Mouse (Mus musculus): ENCODE data around the gene Bhlhe41. TPM values are rescaled to one million over a fixed set of nuclear protein-coding genes. Genes with fewer than 3 reads are reported as not detected.

Bhlhe41 gene
- polyA plus RNA-seq, 1 experiment from 2014 or later = 1.1 TPM

DNA sequence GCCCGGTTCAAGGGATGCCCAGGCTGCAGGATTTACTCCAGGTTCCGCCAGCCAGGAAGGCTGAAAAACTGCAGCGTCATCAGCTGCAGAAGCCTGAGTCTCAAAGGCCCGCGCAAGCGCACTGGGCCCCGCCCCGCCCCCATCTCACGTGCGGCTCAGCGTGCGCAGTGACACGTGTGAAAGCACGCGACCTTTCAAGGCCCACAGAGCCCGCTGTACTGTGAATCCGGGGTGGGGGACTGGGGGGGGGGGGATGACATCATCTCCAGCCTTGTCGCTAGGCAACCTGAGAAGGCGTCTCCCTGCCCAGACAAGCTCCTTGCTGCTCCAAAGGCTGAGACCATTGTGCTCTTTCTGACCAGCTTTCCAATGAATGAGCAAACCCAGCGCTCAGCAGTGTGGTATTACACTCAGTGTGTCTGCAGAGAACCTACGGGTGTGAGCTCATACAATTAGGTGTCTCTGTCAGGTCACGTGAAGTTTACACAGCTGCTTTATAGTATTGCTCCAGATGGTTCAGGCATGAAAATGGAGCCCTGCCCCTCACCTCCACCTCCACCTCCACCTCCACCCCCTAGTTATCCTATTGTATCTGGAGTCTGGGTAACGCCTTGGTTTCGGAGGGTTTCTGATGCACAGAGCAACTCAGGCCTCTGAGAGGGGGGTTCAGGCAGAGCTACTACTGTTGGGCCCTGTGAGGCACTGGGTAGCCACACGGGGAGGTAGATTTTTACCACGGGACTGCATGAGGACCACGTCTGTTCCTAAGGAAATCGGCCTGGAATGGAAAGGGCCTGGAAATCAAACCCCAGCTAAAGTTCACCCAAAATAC lies 9.4 kb downstream of the Bhlhe41 start:
- no peak overlapping the region for H3K9ac ChIP-seq (ENCODE audit: low read depth, low read length)
- no peak for TF ChIP-seq CTCF (IDR thresholded peaks at IDR 0.05; ENCODE audit: low read depth)

DNA sequence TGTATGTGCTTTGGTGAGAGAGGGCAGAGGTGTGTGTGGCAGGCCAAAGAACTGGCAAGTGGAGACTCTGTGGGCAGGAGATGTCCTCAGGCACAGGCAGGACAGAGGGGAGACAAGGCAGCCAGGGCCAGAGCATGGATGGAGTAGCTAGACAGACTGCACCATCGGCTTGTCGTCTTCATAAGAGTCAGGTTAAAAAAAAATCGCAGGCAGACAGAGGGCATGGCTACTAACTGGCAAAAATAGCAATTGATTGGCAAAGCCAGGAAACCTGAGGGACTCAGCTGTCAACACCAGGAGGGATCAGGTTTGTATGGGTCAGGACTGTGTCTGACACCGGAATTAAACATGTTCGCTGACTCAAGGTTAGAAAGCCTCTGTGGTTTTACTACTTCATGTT lies 10.6 kb downstream of the Bhlhe41 start:
- Histone ChIP-seq H3K9ac (ENCODE audit: low read depth, low read length) (no peak overlapping the region), H3K4me1 (replicated peaks; ENCODE audit: insufficient read depth, low read length) (peaks cover 6% of the 10 kb centered on the region; the same call in 1 of the 2 replicates), H3K36me3 (ENCODE audit: insufficient read depth, low read length) (no peaks in the 10 kb centered on the region), H3K4me2 (ENCODE audit: low read length) (no peak overlapping the region), H3K4me3 (replicated peaks; ENCODE audit: low read depth, low read length) (no peak overlapping the region), H3K27ac (no peak overlapping the region), H3K27me3 (ENCODE audit: insufficient read depth, low read length) (no peaks in the 10 kb centered on the region), H3K9me3 (replicated peaks; ENCODE audit: low read length) (no peaks in the 10 kb centered on the region)
- no peak for TF ChIP-seq CTCF (IDR thresholded peaks at IDR 0.05; ENCODE audit: low read depth)
- ATAC-seq (replicated peaks; ENCODE audit: low FRiP score, low read depth) (no peak), DNase-seq (ENCODE audit: low spot score) (no peak)
- WGBS = 61% methylated on average over 5 of the region's 5 CpGs

More for the DNA sequence above, 9.4 kb downstream of the Bhlhe41 start:
- H3K4me2 ChIP-seq (ENCODE audit: low read length) = peak overlapping the region; percentile 45
- no peaks in the 10 kb centered on the region for H3K27me3 ChIP-seq (ENCODE audit: insufficient read depth, low read length)
- H3K4me1 ChIP-seq (replicated peaks; ENCODE audit: insufficient read depth, low read length) = peaks cover 6% of the 10 kb centered on the region; the same call in 1 of the 2 replicates
- no peaks in the 10 kb centered on the region for H3K36me3 ChIP-seq (ENCODE audit: insufficient read depth, low read length)
- 0 out of 2 replicates have a peak overlapping the region, but pooled peaks have one; percentile 4 for H3K4me3 ChIP-seq (replicated peaks; ENCODE audit: low read depth, low read length)
- no peaks in the 10 kb centered on the region for H3K9me3 ChIP-seq (replicated peaks; ENCODE audit: low read length)
- peak; percentile 89 for DNase-seq (ENCODE audit: low spot score)
- ATAC-seq (replicated peaks; ENCODE audit: low FRiP score, low read depth) = peak; percentile 92
- H3K27ac ChIP-seq = no peak overlapping the region
- WGBS = 7% methylated on average over 28 of the region's 28 CpGs

- no peaks in the 10 kb centered on the region for H3K27me3 ChIP-seq (ENCODE audit: insufficient read depth, low read length)
- no peak overlapping the region for H3K27ac ChIP-seq
- no peaks in the 10 kb centered on the region for H3K9me3 ChIP-seq (replicated peaks; ENCODE audit: low read length)
- no peak for DNase-seq (ENCODE audit: low spot score)
- H3K4me1 ChIP-seq (replicated peaks; ENCODE audit: insufficient read depth, low read length) = peaks cover 6% of the 10 kb centered on the region; the same call in 1 of the 2 replicates
- H3K9ac ChIP-seq (ENCODE audit: low read depth, low read length) = no peak overlapping the region
- no peak for ATAC-seq (replicated peaks; ENCODE audit: low FRiP score, low read depth)
- 88% methylated on average over 10 of the region's 10 CpGs for WGBS
- no peak for TF ChIP-seq CTCF (IDR thresholded peaks at IDR 0.05; ENCODE audit: low read depth)
- no peak overlapping the region for H3K4me2 ChIP-seq (ENCODE audit: low read length)
- H3K36me3 ChIP-seq (ENCODE audit: insufficient read depth, low read length) = no peaks in the 10 kb centered on the region
- H3K4me3 ChIP-seq (replicated peaks; ENCODE audit: low read depth, low read length) = no peak overlapping the region
Measured at GRCm38 (mm10) chr6:145853356-145854079, 11.8 kb downstream of the Bhlhe41 start.

DNA sequence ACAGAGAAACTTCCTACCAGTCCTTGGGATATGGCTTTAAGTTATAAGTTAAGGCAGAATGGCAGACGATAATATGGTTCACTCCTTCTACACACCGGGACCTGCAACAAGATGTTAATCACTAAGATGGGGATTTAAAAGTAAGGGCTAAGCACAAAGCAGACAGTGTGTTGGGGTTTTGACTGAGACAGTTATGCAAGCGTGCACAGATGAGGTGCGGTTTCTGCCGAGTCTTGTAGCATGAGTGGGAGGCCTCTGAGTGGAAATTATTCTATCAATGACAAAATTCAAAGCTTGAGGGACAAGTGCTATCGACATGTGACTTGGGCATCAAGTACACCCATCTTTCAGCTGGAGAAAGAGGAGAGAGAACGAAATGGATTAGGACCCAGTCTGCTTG lies 12.7 kb downstream of the Bhlhe41 start:
- Histone ChIP-seq H3K9me3 (replicated peaks; ENCODE audit: low read length) (no peaks in the 10 kb centered on the region), H3K27ac (no peak overlapping the region), H3K36me3 (ENCODE audit: insufficient read depth, low read length) (no peaks in the 10 kb centered on the region), H3K9ac (ENCODE audit: low read depth, low read length) (no peak overlapping the region), H3K4me1 (replicated peaks; ENCODE audit: insufficient read depth, low read length) (peaks cover 6% of the 10 kb centered on the region; the same call in 1 of the 2 replicates), H3K4me2 (ENCODE audit: low read length) (no peak overlapping the region), H3K27me3 (ENCODE audit: insufficient read depth, low read length) (no peaks in the 10 kb centered on the region), H3K4me3 (replicated peaks; ENCODE audit: low read depth, low read length) (no peak overlapping the region)
- ATAC-seq (replicated peaks; ENCODE audit: low FRiP score, low read depth) = no peak
- 87% methylated on average over 7 of the region's 7 CpGs for WGBS
- TF ChIP-seq CTCF (IDR thresholded peaks at IDR 0.05; ENCODE audit: low read depth) = no peak
- no peak for DNase-seq (ENCODE audit: low spot score)

DNA sequence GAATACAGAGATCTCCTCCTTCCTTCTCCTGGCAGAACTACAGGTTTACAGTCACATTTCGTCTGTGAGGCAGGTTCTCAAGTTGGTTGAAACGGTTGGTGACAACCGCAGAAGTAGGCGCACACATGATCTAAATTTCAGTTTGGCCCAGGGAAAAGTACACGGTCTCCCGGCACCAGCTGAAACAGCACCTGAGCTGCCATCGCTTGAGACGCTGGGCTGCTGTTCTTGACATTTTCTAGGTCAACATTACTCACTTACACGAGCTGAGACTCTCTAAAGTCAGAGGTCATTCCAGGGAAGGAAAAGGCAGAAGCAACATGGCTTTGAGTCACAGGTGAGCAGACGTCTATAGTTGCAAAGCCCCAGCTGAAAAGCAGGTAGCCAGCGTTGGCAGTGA lies 13.4 kb downstream of the Bhlhe41 start:
- no peak overlapping the region for H3K4me3 ChIP-seq (replicated peaks; ENCODE audit: low read depth, low read length)
- 65% methylated on average over 11 of the region's 11 CpGs for WGBS

GRCm38 (mm10) chr6:145850789-145851188 lies 14.6 kb downstream of the Bhlhe41 start:
- H3K4me3 ChIP-seq (replicated peaks; ENCODE audit: low read depth, low read length) = no peak overlapping the region
- no peaks in the 10 kb centered on the region for H3K27me3 ChIP-seq (ENCODE audit: insufficient read depth, low read length)
- no peak for TF ChIP-seq CTCF (IDR thresholded peaks at IDR 0.05; ENCODE audit: low read depth)
- no peak overlapping the region for H3K4me2 ChIP-seq (ENCODE audit: low read length)
- no peak overlapping the region for H3K27ac ChIP-seq
- peaks cover 6% of the 10 kb centered on the region; the same call in 1 of the 2 replicates for H3K4me1 ChIP-seq (replicated peaks; ENCODE audit: insufficient read depth, low read length)
- H3K36me3 ChIP-seq (ENCODE audit: insufficient read depth, low read length) = no peaks in the 10 kb centered on the region
- 72% methylated on average over 2 of the region's 2 CpGs for WGBS
- ATAC-seq (replicated peaks; ENCODE audit: low FRiP score, low read depth) (no peak), DNase-seq (ENCODE audit: low spot score) (no peak)
- H3K9ac ChIP-seq (ENCODE audit: low read depth, low read length) = no peak overlapping the region
- H3K9me3 ChIP-seq (replicated peaks; ENCODE audit: low read length) = no peaks in the 10 kb centered on the region

More for the DNA sequence above, 13.4 kb downstream of the Bhlhe41 start:
- Histone ChIP-seq H3K9me3 (replicated peaks; ENCODE audit: low read length) (no peaks in the 10 kb centered on the region), H3K4me1 (replicated peaks; ENCODE audit: insufficient read depth, low read length) (peaks cover 6% of the 10 kb centered on the region; the same call in 1 of the 2 replicates), H3K27me3 (ENCODE audit: insufficient read depth, low read length) (no peaks in the 10 kb centered on the region), H3K36me3 (ENCODE audit: insufficient read depth, low read length) (no peaks in the 10 kb centered on the region), H3K4me2 (ENCODE audit: low read length) (no peak overlapping the region), H3K9ac (ENCODE audit: low read depth, low read length) (no peak overlapping the region), H3K27ac (no peak overlapping the region)
- DNase-seq (ENCODE audit: low spot score) = no peak
- no peak for TF ChIP-seq CTCF (IDR thresholded peaks at IDR 0.05; ENCODE audit: low read depth)
- ATAC-seq (replicated peaks; ENCODE audit: low FRiP score, low read depth) = no peak
